Comparison of ENCODE assay signal across 28 mouse cellular contexts in genomic region chr11:104072591-104073183, GRCm38 (mm10). TPM values are rescaled to one million over a fixed set of nuclear protein-coding genes. Genes with fewer than 3 reads are reported as not detected.
A peak's percentile ranks its signal among the peaks of the same experiment; 100 is the strongest.
DNase-seq lines count a peak whose midpoint lies in the region; ATAC-seq and TF ChIP-seq lines count a peak whose summit lies in the region.
"Had no signal": no experiment of that assay in that cellular context is flagged by ENCODE, and none has a peak within 500 bp of the region (broad histone marks: within the 10 kb centered on the region; RNA-seq: fewer than 3 reads in every experiment).

No protein-coding gene starts in this region.

- POLR2A ChIA-PET in Patski (lab: Charles Lee): no interaction called here

- no peaks in the 10 kb centered on the region for H3K36me3 ChIP-seq in ES-Bruce4 (ENCODE audit: control insufficient read depth, insufficient read depth, low read length, poor library complexity, severe bottlenecking)
- no peaks in the 10 kb centered on the region for H3K36me3 ChIP-seq in splenic B cell, adult 2 months (ENCODE audit: control insufficient read depth, insufficient read depth, low read length, poor library complexity, severe bottlenecking)
- H3K36me3 ChIP-seq: embryonic facial prominence, embryonic 10.5 days; forebrain, embryonic 10.5 days; heart, embryonic 15.5 days; hindbrain, embryonic 15.5 days; limb, embryonic 15.5 days; neural tube, embryonic 12.5 days had no signal

- H3K9ac ChIP-seq in ES-Bruce4 (ENCODE audit: low read depth, poor library complexity, severe bottlenecking): no peak overlapping the region
- H3K9ac ChIP-seq: heart, embryonic 15.5 days; hindbrain, embryonic 15.5 days; limb, embryonic 15.5 days; liver, embryonic 14.5 days; lung, embryonic 14.5 days; neural tube, embryonic 12.5 days had no signal

- no peak for ATAC-seq in Patski
- ATAC-seq in megakaryocyte progenitor cell, adult 5-6 weeks (replicated peaks; ENCODE audit: poor library complexity): peak; percentile 52
- ATAC-seq: forebrain, embryonic 16.5 days had no signal

- in situ Hi-C loops in Patski (cut with MboI; ENCODE audit: low pct_unique_long_range_greater_than_20kb): no loop called here

- no peaks in the 10 kb centered on the region for H3K9me3 ChIP-seq in ES-Bruce4 (replicated peaks; ENCODE audit: control insufficient read depth, insufficient read depth, low read length, poor library complexity, severe bottlenecking)
- H3K9me3 ChIP-seq: embryonic facial prominence, embryonic 10.5 days; forebrain, embryonic 10.5 days; heart, embryonic 15.5 days; hindbrain, embryonic 15.5 days; limb, embryonic 15.5 days; neural tube, embryonic 12.5 days had no signal

- TF ChIP-seq POLR2A in ES-Bruce4 (IDR thresholded peaks at IDR 0.05; ENCODE audit: insufficient read depth, low read length): no peak

- no peak for TF ChIP-seq CTCF in ES-Bruce4 (IDR thresholded peaks at IDR 0.05; ENCODE audit: low read depth, low read length)
- no peak for TF ChIP-seq CTCF in Patski (IDR thresholded peaks at IDR 0.05)

- no peaks in the 10 kb centered on the region for H3K4me1 ChIP-seq in ES-Bruce4 (ENCODE audit: control insufficient read depth, insufficient read depth, low read length)
- H3K4me1 ChIP-seq: heart, embryonic 15.5 days; hindbrain, embryonic 15.5 days; limb, embryonic 15.5 days had no signal

- peak; percentile 95 for DNase-seq in Patski (ENCODE audit: low read depth, low spot score)
- DNase-seq in splenic B cell, adult 2 months (ENCODE audit: low read depth, low spot score): peak; percentile 25
- DNase-seq in gastrocnemius, adult 8-10 months (ENCODE audit: low spot score in 2 of 2): no peak
- no peak for DNase-seq in c-Kit-positive CD71-positive TER-119-positive erythroid progenitor cells, embryonic 14.5 days (ENCODE audit: low spot score)
- DNase-seq in lung, postnatal 4 days: no peak
- DNase-seq: adrenal gland, postnatal 36 days; B cell, adult 2 months; cerebellum, adult 11 months; cerebellum, adult 9-11 months; gastrocnemius, postnatal 36 days; heart, postnatal 4 days; kidney, adult 2 months; layer of hippocampus, adult 9-11 months; lung, embryonic 14.5 days; right cerebral cortex, postnatal 4 days had no signal

- CTCF ChIA-PET in Patski (lab: Charles Lee): interaction anchor here (2.7 kb wide), 1 partner anchor 7 kb away, joined by 6 read pairs; no protein-coding TSS in a partner anchor

- peak overlapping the region; percentile 33 for H3K4me3 ChIP-seq in ES-Bruce4 (ENCODE audit: low read depth, low read length)
- H3K4me3 ChIP-seq: embryonic facial prominence, embryonic 10.5 days; forebrain, embryonic 10.5 days; heart, embryonic 15.5 days; hindbrain, embryonic 15.5 days; limb, embryonic 15.5 days; neural tube, embryonic 12.5 days had no signal

- TF ChIP-seq EP300 in ES-Bruce4 (IDR thresholded peaks at IDR 0.05; ENCODE audit: insufficient read depth, low read depth, low read length): no peak

- H3K27ac ChIP-seq in ES-Bruce4 (ENCODE audit: insufficient read depth, low read length): no peak overlapping the region
- H3K27ac ChIP-seq: embryonic facial prominence, embryonic 10.5 days; forebrain, embryonic 10.5 days; heart, embryonic 15.5 days; hindbrain, embryonic 15.5 days; kidney, postnatal 0 days; limb, embryonic 15.5 days; liver, embryonic 14.5 days; neural tube, embryonic 12.5 days; stomach, postnatal 0 days had no signal

- H3K27me3 ChIP-seq in ES-Bruce4 (ENCODE audit: control insufficient read depth, insufficient read depth, low read length, poor library complexity, severe bottlenecking) (no peaks in the 10 kb centered on the region), Patski (peaks cover 32% of the 10 kb centered on the region)
- H3K27me3 ChIP-seq in splenic B cell, adult 2 months (ENCODE audit: control insufficient read depth, insufficient read depth, low read length, poor library complexity, severe bottlenecking): no peaks in the 10 kb centered on the region
- H3K27me3 ChIP-seq: heart, embryonic 15.5 days; hindbrain, embryonic 15.5 days; limb, embryonic 15.5 days; neural tube, embryonic 12.5 days had no signal

RNA-seq across cellular contexts. Expression of gene Crhr1, which starts 60.0 kb away (rescaled TPM):
- polyA plus RNA-seq in ES-Bruce4 (2011; ENCODE audit: insufficient read depth, insufficient read length, low read depth, missing spikeins): not detected in 2 replicates
- polyA plus RNA-seq in Patski (2021): not detected
- total RNA-seq in megakaryocyte progenitor cell, adult 5-6 weeks (2015): not detected in 2 replicates
- total RNA-seq in megakaryocyte progenitor cell, adult 5-6 weeks (2017): not detected in 2 replicates
- total RNA-seq in gastrocnemius, adult 8-10 months (2022): not detected
- total RNA-seq: gastrocnemius, postnatal 36 days; heart, postnatal 4 days had no signal
- polyA plus RNA-seq: heart, embryonic 15.5 days; kidney, adult 2 months; large intestine, adult 2 months; limb, embryonic 15.5 days; liver, embryonic 14.5 days; lung, embryonic 14.5 days had no signal

Comparison
In these comparisons a context has a peak if more than half of its experiments do, and no peak if none do; other contexts are left out.
1. DNase-seq: peak in Patski (single experiment) and splenic B cell, adult 2 months (single experiment); none in gastrocnemius, adult 8-10 months (0 of 2), c-Kit-positive CD71-positive TER-119-positive erythroid progenitor cells, embryonic 14.5 days (single experiment) and lung, postnatal 4 days (0 of 2).